ENCODE assay signal across 12 mouse cellular contexts in the genomic region with DNA sequence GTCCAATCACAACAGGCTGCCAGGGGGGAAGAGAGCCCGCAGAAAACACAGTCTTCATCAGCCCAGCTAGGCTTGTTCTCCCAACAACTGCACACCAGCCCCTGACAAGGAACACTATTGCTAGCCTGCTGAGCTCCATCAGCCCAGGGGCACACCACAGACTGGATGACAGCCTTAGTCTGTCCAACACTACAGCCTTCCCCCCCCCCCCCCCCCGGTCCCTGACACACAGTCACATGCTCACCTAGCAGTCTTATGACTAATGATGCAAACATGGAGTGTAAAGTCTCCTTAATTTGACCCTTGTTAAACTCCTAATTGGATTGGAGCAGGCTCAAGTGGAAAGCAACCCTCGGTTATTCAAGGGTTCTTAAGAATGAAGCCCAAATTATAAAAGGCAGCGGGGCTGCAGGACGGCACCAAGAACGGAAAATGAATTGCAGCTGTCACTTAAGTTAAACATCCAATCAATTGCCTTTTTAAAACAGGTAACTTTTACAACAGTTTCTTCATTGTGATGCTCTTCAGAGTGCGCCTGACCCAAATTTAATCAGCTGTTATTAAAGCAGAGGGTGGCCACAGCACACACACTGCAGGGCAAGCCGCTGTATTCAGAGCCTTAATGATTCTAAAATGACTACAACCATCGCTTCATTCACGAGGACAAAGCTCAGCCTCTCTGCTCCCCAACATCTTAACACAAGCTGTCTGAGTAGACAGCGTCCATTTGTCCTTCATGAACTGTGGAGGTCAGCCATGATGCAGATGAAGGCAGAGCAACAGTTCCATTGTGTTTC. TPM values are rescaled to one million over a fixed set of nuclear protein-coding genes. Genes with fewer than 3 reads are reported as not detected.
DNase-seq lines count a peak whose midpoint lies in the region; ATAC-seq and TF ChIP-seq lines count a peak whose summit lies in the region.
"Had no signal": no experiment of that assay in that cellular context is flagged by ENCODE, and none has a peak within 500 bp of the region (broad histone marks: within the 10 kb centered on the region; RNA-seq: fewer than 3 reads in every experiment).

No protein-coding gene starts in this region.

- peak; percentile 93 for DNase-seq in Muller cell, postnatal 12 days (ENCODE audit: inconsistent ontology term)
- DNase-seq in embryo, embryonic 11 days = peak; percentile 47
- no peak for DNase-seq in kidney, postnatal 14 days
- no peak for DNase-seq in liver, postnatal 0 days
- no peak for DNase-seq in adrenal gland, adult 18-20 months (ENCODE audit: low spot score in 2 of 2)
- DNase-seq: spleen, adult 18-20 months; thymus, postnatal 4 days had no signal

- H3K36me3 ChIP-seq in hindbrain, embryonic 12.5 days = no peaks in the 10 kb centered on the region
- no peaks in the 10 kb centered on the region for H3K36me3 ChIP-seq in midbrain, embryonic 16.5 days (ENCODE audit: control insufficient read depth, insufficient read depth, low read length)
- H3K36me3 ChIP-seq in liver, postnatal 0 days (replicated peaks; ENCODE audit: insufficient read depth, low read length) = no peaks in the 10 kb centered on the region
- H3K36me3 ChIP-seq: G1E; liver, embryonic 15.5 days had no signal

- TF ChIP-seq EP300 in liver, postnatal 0 days (IDR thresholded peaks at IDR 0.05; ENCODE audit: low read depth) = no peak

- ATAC-seq in hindbrain, embryonic 12.5 days (ENCODE audit: low FRiP score) = peak; percentile 79
- peak; percentile 86 for ATAC-seq in midbrain, embryonic 16.5 days
- ATAC-seq in liver, postnatal 0 days = no peak

- peaks cover 4% of the 10 kb centered on the region; the same call in 1 of the 2 replicates for H3K27me3 ChIP-seq in hindbrain, embryonic 12.5 days
- no peaks in the 10 kb centered on the region for H3K27me3 ChIP-seq in midbrain, embryonic 16.5 days (ENCODE audit: control insufficient read depth, insufficient read depth, low read depth, low read length)
- H3K27me3 ChIP-seq in liver, postnatal 0 days (ENCODE audit: insufficient read depth, low read length) = no peaks in the 10 kb centered on the region
- H3K27me3 ChIP-seq: liver, embryonic 15.5 days had no signal

- 0 out of 2 replicates have a peak overlapping the region, but pooled peaks have one; percentile 11 for H3K4me2 ChIP-seq in hindbrain, embryonic 12.5 days (replicated peaks)
- H3K4me2 ChIP-seq in midbrain, embryonic 16.5 days (ENCODE audit: low read length) = peak overlapping the region; percentile 17; the same call in 1 of the 2 replicates
- no peak overlapping the region for H3K4me2 ChIP-seq in liver, postnatal 0 days (ENCODE audit: low read depth, low read length)
- H3K4me2 ChIP-seq: liver, embryonic 15.5 days had no signal

- H3K27ac ChIP-seq in hindbrain, embryonic 12.5 days = peak overlapping the region; percentile 78
- H3K27ac ChIP-seq in midbrain, embryonic 16.5 days (ENCODE audit: low read length) = peak overlapping the region; percentile 84
- no peak overlapping the region for H3K27ac ChIP-seq in liver, postnatal 0 days (ENCODE audit: low read depth)
- H3K27ac ChIP-seq: liver, embryonic 15.5 days had no signal

- 25% methylated on average over 11 of the region's 11 CpGs for WGBS in hindbrain, embryonic 12.5 days
- WGBS in midbrain, embryonic 16.5 days = 10% methylated on average over 11 of the region's 11 CpGs
- 74% methylated on average over 11 of the region's 11 CpGs for WGBS in liver, postnatal 0 days (ENCODE audit: insufficient replicate concordance)

- no peak for TF ChIP-seq CTCF in liver, postnatal 0 days (IDR thresholded peaks at IDR 0.05; ENCODE audit: low read depth)

- no peak overlapping the region for H3K9ac ChIP-seq in hindbrain, embryonic 12.5 days
- H3K9ac ChIP-seq in midbrain, embryonic 16.5 days (ENCODE audit: low read depth, low read length) = peak overlapping the region; percentile 33; the same call in 1 of the 2 replicates
- no peak overlapping the region for H3K9ac ChIP-seq in liver, postnatal 0 days (replicated peaks)
- H3K9ac ChIP-seq: liver, embryonic 15.5 days had no signal

- peaks cover 30% of the 10 kb centered on the region for H3K4me1 ChIP-seq in hindbrain, embryonic 12.5 days
- peaks cover 50% of the 10 kb centered on the region for H3K4me1 ChIP-seq in midbrain, embryonic 16.5 days (ENCODE audit: control insufficient read depth, insufficient read depth, low read length)
- no peaks in the 10 kb centered on the region for H3K4me1 ChIP-seq in liver, postnatal 0 days (ENCODE audit: insufficient read depth)
- H3K4me1 ChIP-seq: liver, embryonic 15.5 days had no signal

- H3K9me3 ChIP-seq in hindbrain, embryonic 12.5 days (replicated peaks) = no peaks in the 10 kb centered on the region
- H3K9me3 ChIP-seq in midbrain, embryonic 16.5 days (replicated peaks; ENCODE audit: control insufficient read depth, low read length, poor library complexity, severe bottlenecking) = no peaks in the 10 kb centered on the region
- H3K9me3 ChIP-seq in liver, postnatal 0 days (ENCODE audit: low read length) = no peaks in the 10 kb centered on the region
- H3K9me3 ChIP-seq: liver, embryonic 15.5 days had no signal

- no peak overlapping the region for H3K4me3 ChIP-seq in hindbrain, embryonic 12.5 days
- no peak overlapping the region for H3K4me3 ChIP-seq in midbrain, embryonic 16.5 days (ENCODE audit: low read depth, low read length)
- H3K4me3 ChIP-seq in liver, postnatal 0 days (ENCODE audit: low read depth, low read length) = no peak overlapping the region
- H3K4me3 ChIP-seq: liver, embryonic 15.5 days had no signal

RNA-seq across cellular contexts. Expression of a gene that starts 26.3 kb away (rescaled TPM):
- 104 and 115 TPM in 2 replicates for polyA plus RNA-seq in hindbrain, embryonic 12.5 days (2016; fragmentation: Nextera tagmentation; extraction: Ambion mirVana)
- polyA plus RNA-seq in midbrain, embryonic 16.5 days (2015; fragmentation: Nextera tagmentation; extraction: Ambion mirVana) = 136 and 156 TPM in 2 replicates
- not detected in 2 replicates for polyA plus RNA-seq in liver, postnatal 0 days (2015; fragmentation: Nextera tagmentation; extraction: Ambion mirVana)
- total RNA-seq in adrenal gland, adult 18-20 months (2021) = 1 to 10 TPM in 1 of 2 experiments, under 1 TPM in 1; 0.99 to 1.2 TPM
- total RNA-seq: common myeloid progenitor, adult 5-6 weeks had no signal
- polyA plus RNA-seq: G1E had no signal

Comparison
In these comparisons a context has a peak if more than half of its experiments do, and no peak if none do; other contexts are left out.
1. DNase-seq: peak in Muller cell, postnatal 12 days (single experiment) and embryo, embryonic 11 days (single experiment); none in kidney, postnatal 14 days (single experiment), liver, postnatal 0 days (single experiment) and adrenal gland, adult 18-20 months (0 of 2).
2. RNA of a gene that starts 26.3 kb away (polyA plus RNA-seq): 136 to 156 TPM in midbrain, embryonic 16.5 days and 104 to 115 TPM in hindbrain, embryonic 12.5 days; not detected in liver, postnatal 0 days; every median in the first group is over 100 times any median in the second.